In genomic region chr10:74512315-74512714, GRCm38 (mm10) we compare ENCODE assay signal across 11 mouse cellular contexts.
"Had no signal": no experiment of that assay in that cellular context is flagged by ENCODE, and none has a peak within 500 bp of the region (broad histone marks: within the 10 kb centered on the region; RNA-seq: fewer than 3 reads in every experiment).

No protein-coding gene starts in this region.

- H3K36me3 ChIP-seq: limb, embryonic 15.5 days; liver, embryonic 12.5 days; midbrain, embryonic 12.5 days; neural tube, embryonic 13.5 days had no signal

- H3K4me3 ChIP-seq: limb, embryonic 15.5 days; liver, embryonic 12.5 days; midbrain, embryonic 12.5 days; myocyte; neural tube, embryonic 13.5 days had no signal

- H3K4me2 ChIP-seq: limb, embryonic 15.5 days; liver, embryonic 12.5 days; midbrain, embryonic 12.5 days; neural tube, embryonic 13.5 days had no signal

- H3K27ac ChIP-seq: limb, embryonic 15.5 days; liver, embryonic 12.5 days; midbrain, embryonic 12.5 days; neural tube, embryonic 13.5 days; stomach, postnatal 0 days had no signal

- DNase-seq: kidney, adult 8-10 months; kidney, postnatal 25 days; lung, postnatal 10 days; thymus, postnatal 4 days had no signal

- H3K4me1 ChIP-seq: limb, embryonic 15.5 days; liver, embryonic 12.5 days; midbrain, embryonic 12.5 days; neural tube, embryonic 13.5 days had no signal

- H3K9me3 ChIP-seq: limb, embryonic 15.5 days; liver, embryonic 12.5 days; midbrain, embryonic 12.5 days; neural tube, embryonic 13.5 days had no signal

- H3K27me3 ChIP-seq: limb, embryonic 15.5 days; liver, embryonic 12.5 days; midbrain, embryonic 12.5 days; neural tube, embryonic 13.5 days had no signal

- ATAC-seq: intestine, postnatal 0 days; liver, embryonic 12.5 days had no signal

- H3K9ac ChIP-seq: limb, embryonic 15.5 days; liver, embryonic 12.5 days; midbrain, embryonic 12.5 days; neural tube, embryonic 13.5 days had no signal
